Mouse (Mus musculus): ENCODE measurements around the gene E2f8.

DNA sequence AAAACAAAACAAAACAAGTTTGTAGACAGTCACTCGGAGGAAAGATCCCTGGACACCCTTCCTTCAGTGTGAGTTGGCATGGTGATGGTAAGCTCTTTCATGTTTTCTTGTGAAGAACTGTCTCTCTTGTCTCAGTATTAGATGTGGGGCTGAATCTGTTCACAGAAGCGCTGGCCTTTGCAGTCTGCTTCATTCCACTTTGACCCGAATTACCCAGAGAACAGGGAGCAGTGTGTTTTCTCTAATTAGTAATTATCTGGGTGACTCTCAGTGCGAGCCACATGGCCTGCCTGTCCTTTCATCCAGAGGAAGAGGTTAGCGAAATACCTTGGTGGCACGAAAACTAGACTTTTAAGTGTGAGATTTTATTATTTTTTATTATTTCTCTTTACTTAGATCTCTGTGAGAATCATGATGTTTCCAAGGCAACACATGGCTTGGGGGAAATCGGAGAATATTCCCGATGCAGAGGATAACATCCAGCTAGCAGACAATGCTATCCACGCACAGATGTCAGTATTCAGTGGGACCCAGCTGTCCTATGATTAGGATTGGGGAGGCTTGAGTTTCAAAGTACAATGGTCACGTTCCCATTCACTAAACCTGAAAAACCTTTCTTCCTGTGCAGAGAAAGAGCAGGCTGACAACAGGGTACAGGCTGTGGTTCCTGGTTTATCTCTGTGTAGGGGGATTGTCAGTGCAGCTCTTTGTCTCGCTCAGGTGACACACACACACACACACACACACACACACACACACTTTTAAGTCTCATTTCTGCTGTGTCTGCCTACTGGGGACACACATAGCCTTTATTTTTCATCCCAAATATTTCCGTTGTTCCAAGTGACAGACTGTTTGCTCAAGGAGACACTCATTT is 33.5 kb upstream of the E2f8 start:
- TF ChIP-seq CTCF (IDR thresholded peaks at IDR 0.05 in 2 of 3, conservative IDR thresholded peaks at IDR 0.05 in 1 of 3; ENCODE audit: control insufficient read depth in 1 of 3, insufficient read depth in 1 of 3, low read depth in 2 of 3, low read length in 3 of 3, poor library complexity in 1 of 3, severe bottlenecking in 1 of 3) (no peak), SIN3A (IDR thresholded peaks at IDR 0.05; ENCODE audit: low read length) (no peak), CHD1 (IDR thresholded peaks at IDR 0.05; ENCODE audit: low read depth, low read length) (no peak), POLR2A (IDR thresholded peaks at IDR 0.05; ENCODE audit: control insufficient read depth in 1 of 2, insufficient read depth in 1 of 2, low read depth in 1 of 2, low read length in 2 of 2, poor library complexity in 1 of 2) (no peak), MAFK (IDR thresholded peaks at IDR 0.05; ENCODE audit: borderline replicate concordance, low read depth, low read length) (no peak), TCF12 (IDR thresholded peaks at IDR 0.05; ENCODE audit: low read depth, low read length) (no peak), USF1 (IDR thresholded peaks at IDR 0.05; ENCODE audit: low read depth, low read length) (no peak), NELFE (IDR thresholded peaks at IDR 0.05; ENCODE audit: low read depth, low read length) (no peak), HCFC1 (IDR thresholded peaks at IDR 0.05; ENCODE audit: low read depth, low read length) (no peak), KAT2A (conservative IDR thresholded peaks at IDR 0.05; ENCODE audit: low read depth, low read length) (no peak), ZMIZ1 (IDR thresholded peaks at IDR 0.05; ENCODE audit: low read depth, low read length) (no peak), GATA1 (IDR thresholded peaks at IDR 0.05; ENCODE audit: low read depth, low read length) (no peak)

Measured in MEL (cell line).